Mouse (Mus musculus): ENCODE measurements at regions not wholly inside any gene's neighbourhood (a gene's known extent, or its start where the extent isn't known, plus 50 kb on each side); places are given as distances from the start of the nearest gene placed in this dataset.

- TF ChIP-seq NRF1 (IDR thresholded peaks at IDR 0.05; ENCODE audit: insufficient read depth, low read depth, low read length, poor library complexity, severe bottlenecking): no peak
- TF ChIP-seq EP300 (IDR thresholded peaks at IDR 0.05; ENCODE audit: low read depth in 1 of 2, low read length in 2 of 2): no peak
- no peak for TF ChIP-seq POLR2A (IDR thresholded peaks at IDR 0.05; ENCODE audit: control insufficient read depth in 1 of 2, insufficient read depth in 1 of 2, low read depth in 1 of 2, low read length in 2 of 2, poor library complexity in 1 of 2)
- TF ChIP-seq GATA1 (IDR thresholded peaks at IDR 0.05; ENCODE audit: low read depth, low read length): no peak
- TF ChIP-seq CTCF (IDR thresholded peaks at IDR 0.05 in 2 of 3, conservative IDR thresholded peaks at IDR 0.05 in 1 of 3; ENCODE audit: control insufficient read depth in 1 of 3, insufficient read depth in 1 of 3, low read depth in 2 of 3, low read length in 3 of 3, poor library complexity in 1 of 3, severe bottlenecking in 1 of 3): no peak
These were observed 150.5 kb upstream of the Jun start for GRCm38 (mm10) chr4:95202478-95202877.
